In the genomic region with DNA sequence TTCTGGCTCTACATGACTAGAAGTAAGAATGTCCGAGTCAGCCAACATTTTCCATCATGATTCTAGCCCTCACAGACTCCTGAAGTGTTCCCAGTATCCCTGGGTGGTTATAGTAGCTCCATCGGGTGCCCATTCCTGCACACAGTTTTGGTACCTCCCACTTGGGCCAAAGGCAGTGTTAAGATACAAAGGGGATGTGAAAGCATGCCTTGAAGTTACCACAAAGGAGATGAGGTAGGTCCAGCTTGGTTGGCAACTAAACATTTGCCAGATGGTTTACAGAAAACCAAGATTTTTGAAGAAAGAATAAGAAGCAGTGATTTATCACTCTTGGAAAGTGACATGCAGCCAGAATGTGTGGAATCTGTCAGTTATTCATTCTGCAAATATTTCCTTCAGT, we compare ENCODE assay signal across 21 mouse cellular contexts. TPM values are rescaled to one million over a fixed set of nuclear protein-coding genes. Genes with fewer than 3 reads are reported as not detected.
"Had no signal": no experiment of that assay in that cellular context is flagged by ENCODE, and none has a peak within 500 bp of the region (broad histone marks: within the 10 kb centered on the region; RNA-seq: fewer than 3 reads in every experiment).

No protein-coding gene starts in this region.

- H3K4me3 ChIP-seq: limb, embryonic 10.5 days; limb, embryonic 13.5 days; liver, embryonic 12.5 days; liver, embryonic 15.5 days; lung, embryonic 15.5 days; midbrain, embryonic 12.5 days; midbrain, embryonic 15.5 days; neural tube, embryonic 12.5 days; neural tube, embryonic 15.5 days; stomach, embryonic 15.5 days had no signal

- DNase-seq: kidney, postnatal 25 days; liver; lung, adult 18-20 months; lung, postnatal 10 days; lung, postnatal 4 days; right cerebral cortex, adult 18-20 months; right cerebral cortex, postnatal 14 days; spleen, adult 18-20 months; thymus, postnatal 25 days had no signal

- H3K4me1 ChIP-seq: limb, embryonic 10.5 days; limb, embryonic 13.5 days; liver, embryonic 12.5 days; liver, embryonic 15.5 days; lung, embryonic 15.5 days; midbrain, embryonic 12.5 days; midbrain, embryonic 15.5 days; neural tube, embryonic 12.5 days; neural tube, embryonic 15.5 days; stomach, embryonic 15.5 days had no signal

- H3K27ac ChIP-seq: kidney, postnatal 0 days; limb, embryonic 10.5 days; limb, embryonic 13.5 days; liver, embryonic 12.5 days; liver, embryonic 15.5 days; lung, embryonic 15.5 days; midbrain, embryonic 12.5 days; midbrain, embryonic 15.5 days; neural tube, embryonic 12.5 days; neural tube, embryonic 15.5 days; stomach, embryonic 15.5 days had no signal

- ATAC-seq: liver, embryonic 12.5 days; midbrain, embryonic 15.5 days had no signal

RNA-seq across cellular contexts. Expression of a gene that starts 53.5 kb away (rescaled TPM):
- total RNA-seq: megakaryocyte, adult 5-6 weeks had no signal
